Mouse (Mus musculus): ENCODE data around the gene Slx4.

The Slx4 gene

DNA sequence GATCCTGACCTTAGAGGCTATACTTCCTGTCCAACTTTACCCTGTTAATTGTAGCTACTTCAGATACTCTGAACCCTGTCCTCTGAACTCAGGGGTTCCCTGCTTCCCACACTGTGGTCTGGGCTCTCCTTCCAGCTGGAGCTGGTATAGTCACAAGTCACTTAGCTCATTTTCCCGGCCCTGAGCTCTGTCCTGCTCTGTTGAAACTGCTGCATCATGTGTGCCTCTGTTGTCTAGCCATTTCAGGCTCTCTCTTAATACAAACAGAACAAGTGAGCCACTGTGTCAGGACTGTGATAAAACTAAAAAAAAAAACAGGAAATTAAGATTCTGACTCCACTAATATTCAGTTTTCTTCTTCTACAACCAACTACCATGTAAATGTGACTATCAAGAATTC is 23.1 kb upstream of the Slx4 start:
- TF ChIP-seq GATA4 (IDR thresholded peaks at IDR 0.05; ENCODE audit: insufficient replicate concordance, low read length) = no peak

DNA sequence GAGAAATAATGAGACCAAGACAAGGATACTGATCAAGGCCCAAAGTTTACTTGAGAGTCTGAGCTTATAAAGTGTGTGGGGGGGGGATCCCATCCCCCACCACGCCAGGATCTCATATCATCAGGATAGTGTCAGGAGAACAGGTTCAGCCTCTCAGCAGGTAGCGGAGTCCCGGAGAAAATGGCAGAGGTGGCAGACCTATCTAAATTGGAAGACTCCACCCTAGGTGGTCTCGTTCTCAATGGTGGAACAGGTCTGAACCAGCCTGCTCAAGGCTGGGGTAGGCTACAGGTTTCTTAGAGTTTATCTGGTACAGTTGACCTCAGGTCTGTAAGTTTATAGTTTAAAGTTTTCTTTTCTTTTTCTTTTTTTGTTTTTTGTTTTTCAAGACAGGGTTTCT is 19.1 kb upstream of the Slx4 start:
- no peak for TF ChIP-seq GATA4 (IDR thresholded peaks at IDR 0.05; ENCODE audit: insufficient replicate concordance, low read length)

DNA sequence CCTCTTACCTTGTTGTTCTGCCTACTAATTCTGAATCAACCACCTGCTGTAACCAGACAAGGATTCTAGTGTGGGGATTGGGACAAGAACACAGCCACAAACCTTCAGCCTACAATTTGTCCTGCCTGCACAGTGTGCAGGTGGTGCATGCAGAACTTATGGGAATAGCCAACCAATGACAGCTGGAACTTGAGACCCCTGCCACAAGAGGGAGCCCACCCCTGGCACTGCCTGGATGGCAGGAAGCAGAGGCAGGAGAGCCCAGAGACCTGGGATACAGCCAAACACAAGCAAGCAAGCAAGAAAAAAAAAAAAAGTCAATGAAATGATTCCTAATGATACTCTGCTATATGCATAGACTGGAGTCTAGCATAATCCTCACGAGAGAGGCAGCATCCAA is 17.7 kb upstream of the Slx4 start:
- TF ChIP-seq GATA4 (IDR thresholded peaks at IDR 0.05; ENCODE audit: insufficient replicate concordance, low read length) = no peak

DNA sequence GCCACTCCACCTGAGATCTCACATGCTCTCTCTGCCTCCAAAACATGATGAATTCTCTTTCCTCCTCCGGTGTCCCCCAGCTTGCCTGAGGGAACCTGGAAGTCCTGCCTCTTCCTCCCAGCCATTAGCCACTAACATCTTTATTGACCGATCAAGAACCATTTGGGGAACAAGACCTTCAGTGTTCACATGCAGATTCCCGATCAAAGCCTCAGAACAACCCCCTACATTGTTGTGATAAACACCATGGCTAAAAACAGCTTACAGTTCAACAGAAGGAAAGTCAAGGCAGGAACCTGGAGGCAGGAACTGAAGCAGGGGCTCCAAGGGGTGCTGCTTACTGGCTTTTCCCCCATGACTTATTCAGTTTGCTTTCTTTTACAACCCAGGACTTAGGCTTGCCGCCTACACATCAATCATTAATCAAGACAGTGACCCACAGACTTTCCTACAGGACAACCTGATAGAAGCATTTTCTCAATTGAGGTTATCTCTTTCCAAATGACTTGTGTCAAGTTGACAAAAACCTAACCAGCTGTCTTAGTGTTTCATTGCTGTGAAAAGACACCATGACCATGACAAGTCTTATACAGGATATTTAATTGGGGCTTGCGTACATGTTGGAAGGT is 10.6 kb upstream of the Slx4 start:
- no peak for TF ChIP-seq GATA4 (IDR thresholded peaks at IDR 0.05; ENCODE audit: insufficient replicate concordance, low read length)

DNA sequence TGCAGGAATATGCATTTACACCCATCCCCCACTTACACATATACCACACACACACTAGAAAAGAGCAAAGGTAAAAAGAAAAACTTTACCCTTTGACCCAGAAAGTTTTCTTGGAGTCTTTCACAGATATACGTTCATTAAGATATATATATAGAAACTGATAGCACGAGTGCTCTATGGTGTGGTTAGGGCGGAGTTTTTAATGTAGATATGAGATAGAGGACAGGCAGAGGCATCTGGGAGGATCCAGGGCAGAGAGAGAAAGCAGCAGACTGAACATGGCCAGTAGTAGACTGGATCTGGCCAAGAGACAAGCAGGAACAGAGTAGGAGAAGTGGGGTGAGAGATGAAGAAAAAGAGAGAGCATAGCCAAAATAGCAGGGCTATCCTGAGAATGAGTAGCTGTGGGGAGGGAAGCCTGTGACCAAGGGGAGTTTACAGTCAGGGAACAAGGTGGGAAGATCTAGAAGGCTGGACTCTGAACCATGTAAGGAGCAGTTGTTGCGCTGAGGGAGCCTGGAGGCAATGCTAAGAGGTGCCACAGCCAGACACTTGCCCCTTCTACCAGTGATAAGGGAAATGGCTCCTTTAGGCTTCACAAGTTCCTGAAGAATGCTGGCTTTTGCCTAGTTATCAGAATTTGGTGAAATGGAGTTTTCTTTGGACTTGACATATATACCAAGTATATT is 9.5 kb upstream of the Slx4 start:
- TF ChIP-seq GATA4 (IDR thresholded peaks at IDR 0.05; ENCODE audit: insufficient replicate concordance, low read length) = no peak

DNA sequence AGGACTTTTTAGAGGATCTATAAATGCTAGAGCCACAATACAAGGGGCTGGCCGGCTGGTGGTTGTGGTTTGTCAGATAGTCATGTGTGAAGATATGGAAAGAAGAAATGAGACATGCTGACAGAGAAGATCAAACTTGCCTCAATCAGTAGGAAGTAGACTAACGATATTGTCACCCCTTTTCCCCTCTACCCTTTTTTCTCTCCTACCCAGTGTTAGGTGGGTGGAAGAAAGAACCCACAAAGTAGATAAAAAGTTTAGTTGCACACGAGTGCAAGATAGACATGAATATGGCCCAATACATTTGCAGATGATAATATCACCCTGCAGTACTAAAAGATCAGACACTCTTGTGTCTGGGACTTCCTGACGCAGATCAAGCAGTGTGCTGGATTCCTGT is 15.2 kb downstream of the Slx4 start:
- no peak for TF ChIP-seq GATA4 (IDR thresholded peaks at IDR 0.05; ENCODE audit: insufficient replicate concordance, low read length)

DNA sequence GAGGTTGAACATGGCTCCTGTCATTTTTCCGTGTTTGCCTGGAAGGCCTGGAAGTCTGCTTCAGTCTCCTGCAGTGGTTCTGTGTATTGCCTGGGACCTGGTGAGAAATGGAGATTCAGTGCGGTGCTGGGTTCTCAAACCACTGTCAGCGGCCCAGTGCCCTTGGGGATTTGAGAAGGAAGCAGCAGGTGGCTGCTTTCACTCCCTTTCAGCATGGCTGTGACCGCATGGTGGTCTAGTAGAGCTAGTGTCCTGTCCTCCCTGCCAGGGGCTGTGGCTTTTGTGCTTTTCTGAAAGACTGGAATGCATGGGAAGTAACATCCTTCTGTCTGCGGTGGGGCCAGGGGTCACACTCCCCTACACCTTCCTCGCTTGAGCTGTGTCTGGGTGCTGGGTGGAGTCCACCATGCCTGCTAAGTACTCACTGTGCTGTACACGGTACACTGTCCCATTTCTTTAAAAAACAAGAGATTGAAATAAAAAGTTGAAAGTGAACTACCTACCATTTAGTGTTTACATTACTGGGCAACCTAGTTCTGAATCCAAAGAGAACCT is 20.3 kb downstream of the Slx4 start:
- TF ChIP-seq GATA4 (IDR thresholded peaks at IDR 0.05; ENCODE audit: insufficient replicate concordance, low read length) = no peak

DNA sequence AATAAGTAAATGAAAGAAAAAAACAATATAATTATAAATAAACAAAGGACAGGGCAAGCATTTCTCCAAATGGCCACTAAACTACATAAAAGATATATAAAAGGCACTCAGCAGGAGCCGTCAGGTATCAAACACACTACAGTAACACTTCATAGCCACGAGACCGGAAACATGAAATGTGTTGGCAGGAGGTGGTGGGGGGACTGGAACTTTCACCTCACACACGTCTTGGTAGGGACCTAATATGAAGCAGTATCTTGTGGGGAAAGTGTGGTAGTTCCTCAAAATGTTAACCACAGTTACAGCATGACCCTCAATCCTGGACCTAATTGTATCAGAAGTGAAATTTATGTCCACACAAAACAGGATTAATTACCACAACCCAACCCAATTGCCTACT is 21.4 kb downstream of the Slx4 start:
- TF ChIP-seq GATA4 (IDR thresholded peaks at IDR 0.05; ENCODE audit: insufficient replicate concordance, low read length) = no peak

DNA sequence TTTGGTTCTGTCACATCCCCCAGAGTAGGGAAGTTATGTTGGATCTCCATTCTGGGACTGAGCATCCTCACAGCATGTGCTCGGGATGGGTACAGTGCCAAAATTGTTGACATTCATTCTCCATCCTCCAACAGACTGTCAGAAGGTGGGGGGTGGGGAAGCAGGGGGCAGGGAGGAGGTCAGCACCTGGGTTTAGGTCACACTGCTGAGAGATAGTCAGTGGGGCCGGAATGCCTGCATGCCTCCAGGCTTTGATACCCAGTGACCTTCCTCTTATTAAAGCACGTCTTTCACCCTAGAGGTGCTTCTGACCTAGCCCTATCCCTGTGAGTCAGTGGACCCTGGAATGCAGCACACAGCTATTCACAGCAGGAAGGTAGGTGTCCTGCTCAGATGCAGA is 26.9 kb downstream of the Slx4 start:
- no peak for TF ChIP-seq GATA4 (IDR thresholded peaks at IDR 0.05; ENCODE audit: insufficient replicate concordance, low read length)

DNA sequence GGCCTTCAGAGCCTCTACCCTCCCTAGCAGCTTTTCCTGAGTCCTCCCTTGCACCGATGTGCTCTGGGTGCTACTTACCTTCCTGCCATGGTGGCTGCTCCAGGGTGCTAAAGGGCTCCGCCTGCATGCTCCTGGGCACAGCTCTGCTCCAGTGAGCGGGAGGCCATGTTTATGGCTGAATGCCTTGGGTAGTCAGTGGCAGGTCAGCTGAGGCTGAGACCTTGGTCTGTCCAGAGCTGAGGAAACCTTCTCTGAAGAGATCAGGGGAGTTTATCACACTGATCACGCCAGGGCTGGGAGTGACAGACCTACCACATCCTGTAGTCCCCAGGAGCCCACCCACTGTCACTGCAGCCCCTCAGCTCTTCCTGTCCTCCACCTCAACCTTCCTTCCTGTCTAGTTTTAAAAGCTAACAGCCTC is 27.3 kb downstream of the Slx4 start, which contains the start of gene Nlrc3:
TSS of gene Nlrc3 (minus strand) at position 382 of the 421 bp plus-strand sequence.
- no peak for TF ChIP-seq GATA4 (IDR thresholded peaks at IDR 0.05; ENCODE audit: insufficient replicate concordance, low read length)

DNA sequence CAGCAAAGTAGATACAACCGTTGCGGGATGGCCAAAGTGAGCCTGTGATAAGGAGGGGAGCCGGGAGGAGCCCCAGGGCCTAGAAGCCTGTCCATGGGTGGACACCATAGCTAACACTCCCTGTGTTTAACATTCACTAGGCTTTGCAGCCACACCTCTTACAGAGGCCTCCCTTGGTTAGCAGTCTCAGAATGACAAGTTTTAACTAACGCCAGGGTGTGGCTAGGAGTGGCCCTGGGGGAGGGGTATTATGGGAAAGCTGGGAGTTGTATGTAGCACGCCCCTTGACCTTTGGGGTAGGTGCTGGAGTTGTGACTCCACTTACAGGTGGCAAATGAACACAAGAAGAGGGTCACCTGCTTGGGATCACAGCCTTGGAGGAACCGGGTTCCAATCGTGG is 27.9 kb downstream of the Slx4 start:
- no peak for TF ChIP-seq GATA4 (IDR thresholded peaks at IDR 0.05; ENCODE audit: insufficient replicate concordance, low read length)

DNA sequence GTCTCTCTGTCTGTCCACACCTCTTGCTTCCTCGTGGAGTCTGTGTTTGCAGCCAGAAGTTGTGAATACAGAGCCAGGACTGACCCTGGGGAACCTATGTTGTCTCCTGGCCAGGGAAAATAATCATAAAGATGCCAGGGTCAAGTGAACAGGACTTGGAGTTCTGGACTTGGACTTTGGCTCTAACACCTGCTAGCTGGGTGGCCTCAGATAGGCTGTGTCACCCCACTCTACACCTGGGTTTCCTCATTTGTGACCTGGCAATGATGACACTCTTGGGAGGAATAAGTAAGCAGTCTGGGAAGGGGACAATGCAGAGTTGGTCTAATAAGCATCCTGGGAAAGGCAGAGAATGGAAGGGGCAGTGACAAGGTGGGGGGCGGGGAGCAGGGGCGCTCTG is 38.0 kb downstream of the Slx4 start:
- TF ChIP-seq GATA4 (IDR thresholded peaks at IDR 0.05; ENCODE audit: insufficient replicate concordance, low read length) = no peak

DNA sequence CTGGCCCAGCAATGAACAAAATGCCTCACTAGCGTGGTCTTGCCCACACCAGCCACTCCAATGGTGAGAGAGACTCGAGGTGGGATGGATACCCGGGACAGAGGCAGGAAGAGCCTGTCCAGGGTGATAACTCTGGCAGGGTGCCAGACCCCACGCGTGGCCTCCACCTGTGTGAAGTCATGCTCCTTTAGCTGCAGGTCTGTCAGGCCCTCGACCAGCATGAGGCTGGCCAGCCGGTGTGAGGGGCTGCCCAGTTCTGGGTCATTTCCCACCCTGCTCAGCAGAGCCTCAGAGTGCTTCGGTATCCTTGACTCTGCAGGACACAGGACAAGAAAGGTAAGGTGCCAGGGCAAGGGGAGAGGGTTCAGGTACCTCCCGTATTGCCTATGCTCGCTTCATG is 38.6 kb downstream of the Slx4 start:
- TF ChIP-seq GATA4 (IDR thresholded peaks at IDR 0.05; ENCODE audit: insufficient replicate concordance, low read length) = no peak

DNA sequence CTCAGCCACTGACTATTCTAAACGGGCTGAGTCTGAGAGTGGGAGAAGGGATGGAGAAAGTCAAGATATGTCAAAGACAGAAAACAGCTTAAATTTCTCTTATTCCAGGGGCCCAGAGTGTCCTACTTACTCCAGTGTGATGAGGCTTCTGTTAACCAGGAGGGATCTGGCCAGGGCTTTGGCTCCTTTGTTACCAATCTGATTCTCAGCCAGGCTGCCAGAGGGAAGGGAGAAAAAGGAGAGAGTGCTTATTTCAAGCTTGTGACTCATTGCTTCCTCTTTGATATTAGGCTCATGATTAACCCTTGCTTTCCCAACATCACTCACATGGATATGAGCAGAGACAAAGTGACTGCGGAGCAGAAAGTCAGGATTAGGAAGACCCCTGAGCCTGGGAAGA is 44.3 kb downstream of the Slx4 start:
- TF ChIP-seq GATA4 (IDR thresholded peaks at IDR 0.05; ENCODE audit: insufficient replicate concordance, low read length) = no peak

DNA sequence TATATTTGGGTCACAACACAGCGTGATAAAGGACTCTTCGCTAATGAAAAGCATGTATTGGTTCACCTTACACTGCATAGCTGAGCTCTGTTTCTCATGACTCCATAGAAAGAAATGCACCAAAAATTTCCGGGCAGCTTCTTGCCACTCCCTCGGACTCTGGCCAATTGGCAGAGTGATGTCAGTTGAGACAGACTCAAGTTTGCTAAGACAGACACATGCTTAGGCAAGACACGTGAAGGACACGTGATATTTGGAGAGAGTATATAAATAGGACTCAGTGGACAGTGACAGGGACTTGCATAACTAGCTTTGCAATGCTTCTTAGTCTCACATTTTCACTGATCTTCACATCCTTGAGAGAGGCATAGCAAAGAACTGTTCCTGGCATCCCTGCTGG is 47.2 kb downstream of the Slx4 start:
- no peak for TF ChIP-seq GATA4 (IDR thresholded peaks at IDR 0.05; ENCODE audit: insufficient replicate concordance, low read length)

DNA sequence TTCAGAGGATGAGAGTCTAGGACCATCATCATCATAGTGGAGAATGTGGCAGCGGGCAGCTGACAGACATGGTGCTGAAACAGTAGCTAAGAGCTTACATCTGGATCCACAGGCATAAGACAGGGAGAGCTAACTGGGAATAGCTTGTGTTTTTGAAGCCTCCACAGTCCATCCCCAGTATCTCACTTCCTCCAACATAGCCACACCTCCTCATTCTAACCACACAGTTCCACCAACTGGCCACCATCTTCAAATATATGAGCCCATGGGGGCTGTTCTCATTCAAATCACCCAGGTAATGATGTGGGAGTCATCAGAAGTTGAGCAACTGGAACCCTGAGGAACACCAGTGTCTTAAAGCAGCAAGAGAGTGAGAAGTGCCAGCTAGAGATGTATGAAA is 52.4 kb downstream of the Slx4 start:
- no peak for TF ChIP-seq GATA4 (IDR thresholded peaks at IDR 0.05; ENCODE audit: insufficient replicate concordance, low read length)

DNA sequence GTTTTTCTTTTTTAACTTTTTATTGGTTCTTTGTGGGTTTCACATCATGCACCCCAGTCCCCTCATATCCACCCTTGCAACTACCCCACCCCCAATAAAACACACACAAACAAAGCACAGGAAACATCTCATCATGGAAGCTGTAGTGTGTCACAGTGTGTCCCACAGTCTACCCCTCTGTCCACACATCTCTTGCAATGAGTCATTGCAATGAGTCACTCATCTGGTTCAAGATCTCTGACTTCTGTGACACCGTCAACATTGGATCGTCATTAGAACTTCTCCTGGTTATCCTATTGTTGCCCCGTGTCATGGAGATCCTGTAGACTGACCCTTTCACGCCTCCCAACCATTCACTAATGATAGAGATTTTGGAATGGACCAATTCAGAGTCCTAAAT is 68.9 kb downstream of the Slx4 start:
- no peak for TF ChIP-seq GATA4 (IDR thresholded peaks at IDR 0.05; ENCODE audit: insufficient replicate concordance, low read length)
